In genomic region chr14:102212079-102212478, GRCm38 (mm10) we compare ENCODE assay signal across 12 mouse cellular contexts.
"Had no signal": no experiment of that assay in that cellular context is flagged by ENCODE, and none has a peak within 500 bp of the region (broad histone marks: within the 10 kb centered on the region; RNA-seq: fewer than 3 reads in every experiment).

No protein-coding gene starts in this region.

- H3K27me3 ChIP-seq: limb, embryonic 12.5 days; liver, embryonic 13.5 days; lung, embryonic 15.5 days; midbrain, embryonic 12.5 days; neural tube, embryonic 13.5 days had no signal

- ATAC-seq: liver, postnatal 0 days; midbrain, embryonic 16.5 days had no signal

- DNase-seq: kidney, postnatal 36 days; liver; liver, embryonic 13.5 days; liver, postnatal 0 days; lung, postnatal 14 days; right cerebral cortex, postnatal 14 days; thymus, postnatal 4 days had no signal
